Mouse (Mus musculus) heart, embryonic 11.5 days (tissue): ENCODE results near the gene Spdye4c. TPM values are rescaled to one million over a fixed set of nuclear protein-coding genes. Genes with fewer than 3 reads are reported as not detected.

ENCODE experiments used
- ATAC-seq: fragments of 200-750 bp; cut with Nextera tagmentation; replicated peaks from 2 replicates; pipeline ENCODE4 v1.8.0; 2017; ENCODE audit warnings: moderate library complexity; ENCODE audit not compliant: insufficient number of reproducible peaks, low FRiP score, low TSS enrichment
- H3K27ac ChIP-seq: fragments of 300-500 bp; sonication (generic); 2 replicates; pipeline ENCODE4 v1.5.1; 2014; ENCODE audit warnings: mild to moderate bottlenecking, low read depth, low read length
- H3K27me3 ChIP-seq: fragments of 300-500 bp; sonication (generic); 2 replicates; pipeline ENCODE4 v1.6.1; 2014; ENCODE audit warnings: mild to moderate bottlenecking, low read length, mixed read lengths; ENCODE audit not compliant: control insufficient read depth, insufficient read depth
- H3K36me3 ChIP-seq: fragments of 300-500 bp; sonication (generic); 2 replicates; pipeline ENCODE4 v1.6.1; 2014; ENCODE audit warnings: mild to moderate bottlenecking, low read length, moderate library complexity, mixed read lengths; ENCODE audit not compliant: control insufficient read depth, insufficient read depth
- H3K4me1 ChIP-seq: fragments of 300-500 bp; sonication (generic); 2 replicates; pipeline ENCODE4 v1.6.1; 2014; ENCODE audit warnings: low read length; ENCODE audit not compliant: control insufficient read depth, insufficient read depth
- H3K4me2 ChIP-seq: fragments of 300-500 bp; sonication (generic); 2 replicates; pipeline ENCODE4 v1.6.1; 2014; ENCODE audit warnings: mild to moderate bottlenecking, moderate library complexity
- H3K4me3 ChIP-seq: fragments of 300-500 bp; sonication (generic); 2 replicates; pipeline ENCODE4 v1.5.1; 2014; ENCODE audit warnings: low read depth, low read length
- H3K9ac ChIP-seq: fragments of 300-500 bp; sonication (generic); 2 replicates; pipeline ENCODE4 v1.6.1; 2014; ENCODE audit warnings: mild to moderate bottlenecking, low read depth, low read length, moderate library complexity
- H3K9me3 ChIP-seq: fragments of 300-500 bp; sonication (generic); replicated peaks from 2 replicates; pipeline ENCODE4 v1.6.1; 2016; ENCODE audit warnings: low read length; ENCODE audit not compliant: control insufficient read depth
- WGBS: fragments of 180-500 bp; shearing (Covaris S2); extraction: QIAGEN DNeasy Blood & Tissue Kit; methylation state at CpG from one replicate; pipeline ENCODE4 v1.1.7; 2014; ENCODE audit not compliant: insufficient replicate concordance; 5-methylcytosine and 5-hydroxymethylcytosine counted together
- polyA plus RNA-seq: library from polyadenylated mRNA; unstranded; fragments of >200 nt; fragmentation: Nextera tagmentation; extraction: Ambion mirVana; gene quantifications from 2 replicates; pipeline ENCODE4 v1.2.1, GENCODE M21; 2014

The Spdye4c gene
- polyA plus RNA-seq, 1 experiment from 2014 or later = not detected

- Histone ChIP-seq H3K27me3 (no peaks in the 10 kb centered on the region), H3K4me3 (no peak overlapping the region)
- WGBS = 79% methylated on average over 8 of the region's 8 CpGs
These were observed 38.8 kb upstream of the Spdye4c start for GRCm38 (mm10) chr2:128552080-128552791.

GRCm38 (mm10) chr2:128552798-128553720 lies 38.0 kb upstream of the Spdye4c start:
- Histone ChIP-seq H3K4me2 (no peak overlapping the region), H3K27me3 (no peaks in the 10 kb centered on the region), H3K4me1 (peaks cover 10% of the 10 kb centered on the region; the same call in 1 of the 2 replicates), H3K4me3 (no peak overlapping the region), H3K9ac (no peak overlapping the region), H3K9me3 (no peaks in the 10 kb centered on the region), H3K27ac (no peak overlapping the region), H3K36me3 (no peaks in the 10 kb centered on the region)
- WGBS = 82% methylated on average over 8 of the region's 8 CpGs
- no peak for ATAC-seq

More at GRCm38 (mm10) chr2:128552080-128552791, 38.8 kb upstream of the Spdye4c start:
- ATAC-seq = no peak
- Histone ChIP-seq H3K27ac (no peak overlapping the region), H3K4me2 (no peak overlapping the region), H3K4me1 (peaks cover 10% of the 10 kb centered on the region; the same call in 1 of the 2 replicates), H3K9me3 (no peaks in the 10 kb centered on the region), H3K36me3 (no peaks in the 10 kb centered on the region), H3K9ac (no peak overlapping the region)

- Histone ChIP-seq H3K4me1 (peaks cover 3% of the 10 kb centered on the region; the same call in 1 of the 2 replicates), H3K9me3 (no peaks in the 10 kb centered on the region), H3K27ac (no peak overlapping the region), H3K4me3 (no peak overlapping the region), H3K4me2 (no peak overlapping the region), H3K27me3 (no peaks in the 10 kb centered on the region), H3K9ac (no peak overlapping the region), H3K36me3 (no peaks in the 10 kb centered on the region)
- no peak for ATAC-seq
- 82% methylated on average over 9 of the region's 9 CpGs for WGBS
These were observed 35.9 kb upstream of the Spdye4c start for GRCm38 (mm10) chr2:128555082-128555481.

GRCm38 (mm10) chr2:128564195-128564594 lies 26.8 kb upstream of the Spdye4c start:
- 82% methylated on average over 3 of the region's 3 CpGs for WGBS
- Histone ChIP-seq H3K4me3 (no peak overlapping the region), H3K27me3 (no peaks in the 10 kb centered on the region), H3K9ac (no peak overlapping the region), H3K4me1 (no peaks in the 10 kb centered on the region; the same call in none of the 2 replicates), H3K9me3 (no peaks in the 10 kb centered on the region), H3K27ac (no peak overlapping the region), H3K36me3 (no peaks in the 10 kb centered on the region), H3K4me2 (no peak overlapping the region)
- ATAC-seq = no peak

- H3K4me1 ChIP-seq = no peaks in the 10 kb centered on the region; the same call in none of the 2 replicates
- no peak overlapping the region for H3K27ac ChIP-seq
- 55% methylated on average over 8 of the region's 8 CpGs for WGBS
- no peaks in the 10 kb centered on the region for H3K27me3 ChIP-seq
- H3K4me2 ChIP-seq = no peak overlapping the region
- no peak; the same call in 1 of the 2 replicates for ATAC-seq
- no peaks in the 10 kb centered on the region for H3K9me3 ChIP-seq
- H3K4me3 ChIP-seq = no peak overlapping the region
- H3K36me3 ChIP-seq = no peaks in the 10 kb centered on the region
- no peak overlapping the region for H3K9ac ChIP-seq
These were observed 25.1 kb upstream of the Spdye4c start for GRCm38 (mm10) chr2:128565904-128566303.

- no peak overlapping the region for H3K4me3 ChIP-seq
- 63% methylated on average over 10 of the region's 10 CpGs for WGBS
- no peaks in the 10 kb centered on the region for H3K36me3 ChIP-seq
- H3K27me3 ChIP-seq = no peaks in the 10 kb centered on the region
- no peak for ATAC-seq
- no peak overlapping the region for H3K27ac ChIP-seq
- H3K9me3 ChIP-seq = no peaks in the 10 kb centered on the region
- no peak overlapping the region for H3K9ac ChIP-seq
- H3K4me1 ChIP-seq = no peaks in the 10 kb centered on the region; the same call in none of the 2 replicates
- H3K4me2 ChIP-seq = no peak overlapping the region
These were observed 24.5 kb upstream of the Spdye4c start for GRCm38 (mm10) chr2:128566304-128567147.

- H3K36me3 ChIP-seq = no peaks in the 10 kb centered on the region
- no peaks in the 10 kb centered on the region for H3K9me3 ChIP-seq
- H3K4me2 ChIP-seq = no peak overlapping the region
- WGBS = 72% methylated on average over 6 of the region's 6 CpGs
- H3K9ac ChIP-seq = no peak overlapping the region
- no peaks in the 10 kb centered on the region for H3K27me3 ChIP-seq
- H3K4me1 ChIP-seq = no peaks in the 10 kb centered on the region; the same call in none of the 2 replicates
- no peak overlapping the region for H3K27ac ChIP-seq
- ATAC-seq = no peak
- H3K4me3 ChIP-seq = no peak overlapping the region
These were observed 23.0 kb upstream of the Spdye4c start for GRCm38 (mm10) chr2:128568018-128568417.

- Histone ChIP-seq H3K9ac (no peak overlapping the region), H3K36me3 (no peaks in the 10 kb centered on the region), H3K4me2 (no peak overlapping the region), H3K27ac (no peak overlapping the region), H3K4me3 (no peak overlapping the region), H3K9me3 (no peaks in the 10 kb centered on the region), H3K27me3 (no peaks in the 10 kb centered on the region), H3K4me1 (no peaks in the 10 kb centered on the region; the same call in none of the 2 replicates)
- ATAC-seq = no peak
- 33% methylated on average over 4 of the region's 4 CpGs for WGBS
These were observed 22.5 kb upstream of the Spdye4c start for GRCm38 (mm10) chr2:128568490-128568889.
